Mouse (Mus musculus): ENCODE data around the gene Ntn5. TPM values are rescaled to one million over a fixed set of nuclear protein-coding genes. Genes with fewer than 3 reads are reported as not detected.

The Ntn5 gene
- total and polyA plus RNA-seq, 3 experiments: 0.08 to 0.57 TPM; not detected in 1

- in situ Hi-C loops (cut with MboI; ENCODE audit: low pct_ligation_motif_present, low pct_unique_long_range_greater_than_20kb, low sequenced_read_pairs): no loop called here
- no peaks in the 10 kb centered on the region for H3K36me3 ChIP-seq (replicated peaks in 1 of 2; ENCODE audit: control insufficient read depth in 1 of 2, insufficient read depth in 1 of 2, low read length in 1 of 2)
- H3K9ac ChIP-seq (ENCODE audit: insufficient read depth, low read depth): no peak overlapping the region
- no peak for DNase-seq (ENCODE audit: extremely low read depth)
- dilution Hi-C loops (cut with MboI; ENCODE audit: extremely low pct_ligation_motif_present, extremely low pct_unique_long_range_greater_than_20kb, low sequenced_read_pairs): no loop called here
- no peaks in the 10 kb centered on the region for H3K27me3 ChIP-seq (replicated peaks)
- H3K27ac ChIP-seq (ENCODE audit: insufficient read depth, low read depth): no peak overlapping the region
- TF ChIP-seq JUND (conservative IDR thresholded peaks at IDR 0.05; ENCODE audit: low read depth, low read length): no peak
- TF ChIP-seq RAD21 (IDR thresholded peaks at IDR 0.05; ENCODE audit: low read depth, low read length): no peak
- TF ChIP-seq KAT2A (IDR thresholded peaks at IDR 0.05; ENCODE audit: insufficient replicate concordance, low read length): no peak
- no peak for TF ChIP-seq ELF1 (IDR thresholded peaks at IDR 0.05; ENCODE audit: low read depth, low read length)
- TF ChIP-seq PAX5 (IDR thresholded peaks at IDR 0.05; ENCODE audit: low read length): no peak
- TF ChIP-seq MYC (IDR thresholded peaks at IDR 0.05; ENCODE audit: low read depth, low read length): no peak
- no peak for TF ChIP-seq RCOR1 (conservative IDR thresholded peaks at IDR 0.05; ENCODE audit: low read depth, low read length)
- TF ChIP-seq USF2 (conservative IDR thresholded peaks at IDR 0.05; ENCODE audit: low read depth, low read length): no peak
- no peak for TF ChIP-seq CHD2 (IDR thresholded peaks at IDR 0.05; ENCODE audit: low read length)
- TF ChIP-seq SIN3A (IDR thresholded peaks at IDR 0.05; ENCODE audit: low read length): no peak
- no peak overlapping the region for H3K4me3 ChIP-seq (replicated peaks in 1 of 3; ENCODE audit: low read depth in 2 of 3, low read length in 2 of 3, poor library complexity in 1 of 3)
- peaks cover 3 to 55% of the 10 kb centered on the region in 2 experiments; a peak in 3 of 4 replicates for H3K4me1 ChIP-seq (ENCODE audit: control insufficient read depth in 1 of 2, insufficient read depth in 2 of 2)
- H3K4me2 ChIP-seq (ENCODE audit: insufficient read depth, low read depth, poor library complexity, severe bottlenecking): no peak overlapping the region
- no peaks in the 10 kb centered on the region for H3K79me2 ChIP-seq (replicated peaks; ENCODE audit: control insufficient read depth, extremely low read depth, insufficient read depth, poor library complexity, severe bottlenecking)
- H3K9me3 ChIP-seq (replicated peaks; ENCODE audit: low read length): no peaks in the 10 kb centered on the region
Measured at GRCm38 (mm10) chr7:45701072-45701471, 17.2 kb downstream of the Ntn5 start.

GRCm38 (mm10) chr7:45701607-45702006 lies 17.8 kb downstream of the Ntn5 start:
- Histone ChIP-seq H3K9ac (ENCODE audit: insufficient read depth, low read depth) (no peak overlapping the region), H3K79me2 (replicated peaks; ENCODE audit: control insufficient read depth, extremely low read depth, insufficient read depth, poor library complexity, severe bottlenecking) (no peaks in the 10 kb centered on the region), H3K4me2 (ENCODE audit: insufficient read depth, low read depth, poor library complexity, severe bottlenecking) (no peak overlapping the region), H3K27ac (ENCODE audit: insufficient read depth, low read depth) (no peak overlapping the region), H3K4me1 (ENCODE audit: control insufficient read depth in 1 of 2, insufficient read depth in 2 of 2) (peaks cover 3 to 54% of the 10 kb centered on the region in 2 experiments; a peak in 3 of 4 replicates), H3K9me3 (replicated peaks; ENCODE audit: low read length) (no peaks in the 10 kb centered on the region), H3K4me3 (replicated peaks in 1 of 3; ENCODE audit: low read depth in 2 of 3, low read length in 2 of 3, poor library complexity in 1 of 3) (no peak overlapping the region), H3K27me3 (replicated peaks) (no peaks in the 10 kb centered on the region), H3K36me3 (replicated peaks in 1 of 2; ENCODE audit: control insufficient read depth in 1 of 2, insufficient read depth in 1 of 2, low read length in 1 of 2) (no peaks in the 10 kb centered on the region)
- no peak for DNase-seq (ENCODE audit: extremely low read depth)
- dilution Hi-C loops (cut with MboI; ENCODE audit: extremely low pct_ligation_motif_present, extremely low pct_unique_long_range_greater_than_20kb, low sequenced_read_pairs): no loop called here
- no peak for TF ChIP-seq CHD2 (IDR thresholded peaks at IDR 0.05; ENCODE audit: low read length)
- TF ChIP-seq MXI1 (IDR thresholded peaks at IDR 0.05; ENCODE audit: low read depth, low read length): no peak
- no peak for TF ChIP-seq RCOR1 (conservative IDR thresholded peaks at IDR 0.05; ENCODE audit: low read depth, low read length)
- no peak for TF ChIP-seq POLR2A (IDR thresholded peaks at IDR 0.05; ENCODE audit: low read depth, low read length)
- TF ChIP-seq BHLHE40 (IDR thresholded peaks at IDR 0.05; ENCODE audit: low read depth, low read length): no peak
- no peak for TF ChIP-seq NELFE (IDR thresholded peaks at IDR 0.05; ENCODE audit: low read depth, low read length)
- no peak for TF ChIP-seq ZKSCAN1 (IDR thresholded peaks at IDR 0.05; ENCODE audit: borderline replicate concordance, low read depth, low read length)
- TF ChIP-seq CTCF (conservative IDR thresholded peaks at IDR 0.05 in 1 of 2, IDR thresholded peaks at IDR 0.05 in 1 of 2; ENCODE audit: low read depth in 2 of 2, low read length in 2 of 2): no peak
- no peak for TF ChIP-seq JUN (IDR thresholded peaks at IDR 0.05; ENCODE audit: insufficient read depth, low read depth, low read length)
- no peak for TF ChIP-seq ELF1 (IDR thresholded peaks at IDR 0.05; ENCODE audit: low read depth, low read length)
- TF ChIP-seq MYC (IDR thresholded peaks at IDR 0.05; ENCODE audit: low read depth, low read length): no peak
- in situ Hi-C loops (cut with MboI; ENCODE audit: low pct_ligation_motif_present, low pct_unique_long_range_greater_than_20kb, low sequenced_read_pairs): no loop called here

All from CH12.LX (cell line).